Mouse (Mus musculus): ENCODE results near the gene Fam71a.

Gene Fam71a

GRCm38 (mm10) chr1:191164717-191165116 lies at the start of gene Fam71a:
TSS of gene Fam71a (minus strand) at chr1:191164817.
- no peak for DNase-seq (ENCODE audit: low read depth, low spot score)

DNA sequence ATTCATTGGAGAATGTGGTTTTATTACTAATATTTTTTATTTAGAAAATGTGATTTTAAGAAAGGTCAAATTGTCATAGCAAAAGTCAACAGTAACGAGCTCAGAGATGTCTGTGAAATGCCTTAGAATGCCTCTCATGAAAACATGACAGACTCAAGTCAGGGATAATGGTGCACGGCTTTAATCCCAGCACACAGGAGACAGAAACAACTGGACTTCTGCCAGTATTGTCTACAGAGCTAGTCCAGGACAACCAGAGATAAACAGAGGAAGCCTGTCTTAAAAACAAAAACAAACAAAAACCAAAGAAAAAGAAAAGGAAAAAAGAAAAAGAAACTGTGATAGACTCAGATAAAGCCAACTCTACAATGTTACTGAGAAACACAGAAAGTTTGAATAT lies 46.5 kb upstream of the Fam71a start:
- DNase-seq (ENCODE audit: low read depth, low spot score) = no peak

DNA sequence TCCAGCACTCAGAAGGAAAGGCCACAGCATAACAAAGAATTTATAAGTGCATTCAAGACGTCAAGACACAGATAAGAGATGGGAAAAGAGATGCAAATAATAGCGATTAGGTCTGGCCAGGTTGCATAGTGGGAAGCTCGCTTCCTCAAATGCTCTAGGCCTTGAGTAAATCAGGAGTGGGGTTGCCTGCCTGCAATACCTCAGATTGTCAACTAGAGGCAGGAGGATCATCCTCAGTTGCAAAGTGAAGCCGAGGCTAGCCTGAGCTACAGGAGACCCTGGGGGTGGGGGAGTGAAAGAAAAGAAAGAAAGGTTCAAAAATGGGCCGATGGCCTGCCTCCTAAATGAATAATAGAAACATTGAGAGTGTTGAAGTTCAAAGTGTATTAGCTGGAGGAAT lies 41.2 kb upstream of the Fam71a start:
- peak; percentile 53 for DNase-seq (ENCODE audit: low read depth, low spot score)

DNA sequence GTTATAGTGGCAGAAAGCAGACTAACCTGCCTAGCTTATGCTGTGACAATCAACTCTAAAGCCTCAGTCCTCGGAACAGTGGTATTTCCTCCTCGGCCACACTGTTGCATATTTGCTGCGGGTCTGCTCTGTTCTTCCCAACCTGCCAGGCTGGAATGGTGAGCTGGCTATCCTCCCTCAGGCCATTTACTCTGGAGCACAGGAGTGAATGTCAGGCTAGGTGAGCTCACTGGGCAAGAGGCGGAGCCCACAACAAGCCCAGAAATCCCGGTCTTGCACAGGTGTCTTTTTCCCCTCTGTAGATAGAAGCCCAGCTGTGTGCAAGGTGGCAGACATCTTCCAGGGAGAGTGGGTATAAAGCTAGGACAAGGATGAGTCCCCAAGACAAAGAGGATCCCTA lies 40.3 kb upstream of the Fam71a start:
- no peak for DNase-seq (ENCODE audit: low read depth, low spot score)

- DNase-seq (ENCODE audit: low read depth, low spot score) = no peak
These were observed 38.9 kb upstream of the Fam71a start for GRCm38 (mm10) chr1:191203496-191203895.

- DNase-seq (ENCODE audit: low read depth, low spot score) = no peak
These were observed 37.8 kb upstream of the Fam71a start for GRCm38 (mm10) chr1:191202208-191202952.

GRCm38 (mm10) chr1:191200816-191201602 lies 36.4 kb upstream of the Fam71a start:
- DNase-seq (ENCODE audit: low read depth, low spot score) = no peak

- no peak for DNase-seq (ENCODE audit: low read depth, low spot score)
These were observed 33.3 kb upstream of the Fam71a start for GRCm38 (mm10) chr1:191197916-191198315.

- no peak for DNase-seq (ENCODE audit: low read depth, low spot score)
These were observed 31.4 kb upstream of the Fam71a start for GRCm38 (mm10) chr1:191196016-191196415.

DNA sequence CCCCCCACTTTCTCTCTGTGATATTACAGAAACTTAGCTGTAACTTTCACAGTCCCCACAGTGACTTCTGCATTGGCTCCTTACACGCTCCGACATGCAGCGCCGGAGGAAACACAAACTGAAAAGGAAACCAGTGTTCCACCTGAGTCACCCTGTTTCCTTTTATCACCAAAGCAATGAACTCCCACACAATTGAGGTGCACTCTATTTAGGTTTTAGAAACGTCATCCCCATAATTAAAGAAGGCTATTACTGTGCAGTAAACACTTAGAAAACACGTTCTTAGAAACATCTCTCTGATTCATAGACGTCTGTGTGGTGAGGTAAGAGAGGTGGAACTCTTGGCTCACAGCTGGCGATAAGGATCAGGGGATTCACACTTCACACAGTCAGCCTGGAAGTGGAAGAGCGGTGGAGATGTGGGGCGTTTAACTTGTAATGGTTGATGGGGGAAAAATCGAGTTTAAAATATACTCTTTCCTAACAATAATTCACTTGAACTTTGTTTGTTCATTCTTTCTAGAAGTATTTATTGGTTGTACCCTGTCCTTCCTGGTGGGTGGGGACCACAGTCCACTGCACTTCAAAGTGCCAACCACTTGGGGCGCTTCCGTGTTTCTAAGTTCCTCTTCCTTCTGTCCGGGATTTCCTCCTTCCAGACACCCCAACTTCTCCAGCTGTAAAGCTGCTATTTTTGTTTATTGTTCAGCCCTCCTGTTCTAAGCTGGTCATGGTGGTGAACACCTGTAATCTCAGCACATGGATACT lies 29.2 kb upstream of the Fam71a start:
- DNase-seq (ENCODE audit: low read depth, low spot score) = peak; percentile 48

- DNase-seq (ENCODE audit: low read depth, low spot score) = no peak
These were observed 28.1 kb upstream of the Fam71a start for GRCm38 (mm10) chr1:191192751-191193150.

DNA sequence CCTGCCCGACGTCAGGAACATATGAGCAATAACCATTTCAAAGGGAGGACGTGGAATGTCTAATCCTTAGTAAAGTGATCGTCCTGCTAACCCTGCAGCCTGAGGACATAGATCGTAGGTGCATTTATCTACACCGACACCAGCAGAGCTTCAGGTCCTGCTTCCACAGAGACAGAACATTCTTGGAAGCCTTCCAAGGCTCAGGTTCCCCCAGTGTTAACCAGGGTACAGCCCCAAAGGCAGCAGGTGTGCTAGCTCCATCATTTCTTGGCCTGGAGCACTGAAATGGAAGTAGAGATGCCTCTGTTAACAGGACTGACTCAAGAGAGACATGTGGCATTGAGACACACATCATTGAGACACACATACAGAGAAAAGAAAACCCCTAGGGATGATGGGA lies 27.6 kb upstream of the Fam71a start:
- DNase-seq (ENCODE audit: low read depth, low spot score) = no peak

DNA sequence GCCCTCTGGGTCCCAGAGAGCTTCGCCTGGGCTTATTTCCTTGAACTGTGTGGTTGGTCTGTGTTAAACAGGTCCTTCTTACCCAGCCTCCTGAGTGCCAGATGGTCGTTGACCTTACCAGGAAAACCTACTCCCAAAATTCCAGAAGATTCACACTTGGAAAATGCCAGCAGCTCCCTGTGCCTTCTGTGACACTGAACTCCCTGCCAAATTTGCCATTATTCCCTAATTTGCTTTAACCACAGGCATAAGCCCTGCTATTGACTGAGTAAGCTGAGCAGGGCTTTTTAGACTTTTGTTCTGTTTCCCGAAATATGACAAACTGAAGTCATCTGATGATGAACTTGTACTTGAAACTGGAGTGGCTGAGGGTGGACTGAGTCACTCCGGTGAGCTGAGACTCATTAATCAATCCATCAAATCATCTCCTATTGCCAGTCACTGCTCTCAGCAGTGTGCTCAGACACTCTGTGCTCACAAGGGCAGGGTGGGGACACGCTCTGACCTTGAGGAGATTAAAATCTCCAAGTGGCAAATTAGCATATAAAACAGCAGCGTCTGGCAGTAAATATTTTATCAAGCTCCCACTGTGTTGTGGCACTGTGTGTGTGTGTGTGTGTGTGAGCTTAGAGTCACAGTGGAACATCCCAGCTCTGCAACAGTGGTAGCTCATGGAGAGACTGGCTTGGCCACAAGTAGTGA lies 25.2 kb upstream of the Fam71a start:
- peak; percentile 87 for DNase-seq (ENCODE audit: low read depth, low spot score)

DNA sequence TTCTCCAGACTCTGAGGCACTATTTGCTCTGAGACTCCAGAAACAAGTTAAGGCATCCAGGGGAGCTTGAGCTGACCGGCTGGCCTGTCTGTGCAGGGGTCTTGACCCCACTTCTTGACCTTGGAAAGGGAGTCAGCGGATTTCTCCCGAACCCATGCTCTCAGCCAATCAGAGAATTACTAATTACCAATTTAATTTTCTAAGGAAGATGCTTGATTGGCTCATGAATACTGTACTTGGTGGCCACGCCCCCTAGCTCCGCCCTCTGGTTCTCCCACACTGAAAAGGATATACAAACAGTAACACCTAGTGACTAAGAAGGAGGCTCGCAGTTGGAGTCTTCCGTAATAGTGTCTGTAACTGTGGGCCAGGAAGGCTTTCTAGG lies 21.8 kb upstream of the Fam71a start:
- peak; percentile 77 for DNase-seq (ENCODE audit: low read depth, low spot score)

- DNase-seq (ENCODE audit: low read depth, low spot score) = peak; percentile 41
These were observed 21.3 kb upstream of the Fam71a start for GRCm38 (mm10) chr1:191185761-191186385.

- peak; percentile 78 for DNase-seq (ENCODE audit: low read depth, low spot score)
These were observed 20.2 kb upstream of the Fam71a start for GRCm38 (mm10) chr1:191184841-191185251.

GRCm38 (mm10) chr1:191184066-191184815 lies 19.6 kb upstream of the Fam71a start:
- peak; percentile 47 for DNase-seq (ENCODE audit: low read depth, low spot score)

GRCm38 (mm10) chr1:191183163-191184065 lies 18.8 kb upstream of the Fam71a start:
- DNase-seq (ENCODE audit: low read depth, low spot score) = peak; percentile 97

- peak; percentile 87 for DNase-seq (ENCODE audit: low read depth, low spot score)
These were observed 18.0 kb upstream of the Fam71a start for GRCm38 (mm10) chr1:191182431-191183162.

Measured in ES-CJ7 (cell line).